Mouse (Mus musculus): ENCODE data around the gene Lamb2. TPM values are rescaled to one million over a fixed set of nuclear protein-coding genes. Genes with fewer than 3 reads are reported as not detected.

Lamb2 gene
- total RNA-seq (2015) (0.13 and 0.73 TPM in 2 replicates), total RNA-seq (2017) (0.33 and 0.37 TPM in 2 replicates)

- no peak for ATAC-seq (ENCODE audit: poor library complexity, severe bottlenecking)
Observed at GRCm38 (mm10) chr9:108479721-108480351, at the start of gene Lamb2. TSS of gene Lamb2 (plus strand) at chr9:108479736.

GRCm38 (mm10) chr9:108431431-108432067, 48.0 kb upstream of the Lamb2 start:
- ATAC-seq (ENCODE audit: poor library complexity, severe bottlenecking), result peak; percentile 38; the same call in 1 of the 2 replicates

GRCm38 (mm10) chr9:108436182-108436581, 43.4 kb upstream of the Lamb2 start, which contains the start of gene BC048562:
TSS of gene BC048562 (plus strand) at chr9:108436482.
- no peak for ATAC-seq (ENCODE audit: poor library complexity, severe bottlenecking)

GRCm38 (mm10) chr9:108439176-108439575, 40.4 kb upstream of the Lamb2 start:
- no peak for ATAC-seq (ENCODE audit: poor library complexity, severe bottlenecking)

- ATAC-seq (ENCODE audit: poor library complexity, severe bottlenecking), result no peak
Observed at GRCm38 (mm10) chr9:108440485-108440884, 39.1 kb upstream of the Lamb2 start.

GRCm38 (mm10) chr9:108441236-108441919, 38.2 kb upstream of the Lamb2 start:
- no peak for ATAC-seq (ENCODE audit: poor library complexity, severe bottlenecking)

GRCm38 (mm10) chr9:108445125-108445524, 34.4 kb upstream of the Lamb2 start:
- ATAC-seq (ENCODE audit: poor library complexity, severe bottlenecking), result 0 out of 2 replicates have a peak, but pooled peaks have one; percentile 35

GRCm38 (mm10) chr9:108449860-108450259, 29.7 kb upstream of the Lamb2 start:
- ATAC-seq (ENCODE audit: poor library complexity, severe bottlenecking), result no peak

- ATAC-seq (ENCODE audit: poor library complexity, severe bottlenecking), result no peak
Observed at GRCm38 (mm10) chr9:108450292-108451169, 29.0 kb upstream of the Lamb2 start.

GRCm38 (mm10) chr9:108451170-108451493, 28.4 kb upstream of the Lamb2 start:
- ATAC-seq (ENCODE audit: poor library complexity, severe bottlenecking), result no peak

GRCm38 (mm10) chr9:108451519-108452160, 27.9 kb upstream of the Lamb2 start:
- ATAC-seq (ENCODE audit: poor library complexity, severe bottlenecking), result no peak

- peak; percentile 90 for ATAC-seq (ENCODE audit: poor library complexity, severe bottlenecking)
Observed at GRCm38 (mm10) chr9:108452291-108452906, 27.1 kb upstream of the Lamb2 start.

GRCm38 (mm10) chr9:108452911-108453310, 26.6 kb upstream of the Lamb2 start:
- peak; percentile 25; the same call in 1 of the 2 replicates for ATAC-seq (ENCODE audit: poor library complexity, severe bottlenecking)

GRCm38 (mm10) chr9:108453458-108453857, 26.1 kb upstream of the Lamb2 start:
- ATAC-seq (ENCODE audit: poor library complexity, severe bottlenecking), result no peak

GRCm38 (mm10) chr9:108454429-108454828, 25.1 kb upstream of the Lamb2 start:
- no peak for ATAC-seq (ENCODE audit: poor library complexity, severe bottlenecking)

GRCm38 (mm10) chr9:108455747-108456571, 23.6 kb upstream of the Lamb2 start:
- ATAC-seq (ENCODE audit: poor library complexity, severe bottlenecking), result no peak

- no peak for ATAC-seq (ENCODE audit: poor library complexity, severe bottlenecking)
Observed at GRCm38 (mm10) chr9:108456953-108457352, 22.6 kb upstream of the Lamb2 start.

GRCm38 (mm10) chr9:108459939-108460318, 19.6 kb upstream of the Lamb2 start:
- peak; percentile 23 for ATAC-seq (ENCODE audit: poor library complexity, severe bottlenecking)
